Mouse (Mus musculus): Measurements from ENCODE around the gene Usp6nl. TPM values are rescaled to one million over a fixed set of nuclear protein-coding genes. Genes with fewer than 3 reads are reported as not detected.
A peak's percentile ranks its signal among the peaks of the same experiment; 100 is the strongest.

The Usp6nl gene
- polyA plus RNA-seq, 1 experiment from 2014 or later, result 8.9 TPM

GRCm38 (mm10) chr2:6379731-6380212 lies 57.3 kb downstream of the Usp6nl start:
- peak overlapping the region; percentile 69 for H3K27ac ChIP-seq (replicated peaks)
- no peak overlapping the region for H3K4me2 ChIP-seq (replicated peaks; ENCODE audit: low read depth)
- WGBS, result 38% methylated on average over 8 of the region's 8 CpGs
- H3K36me3 ChIP-seq (ENCODE audit: control insufficient read depth, insufficient read depth, low read length), result no peaks in the 10 kb centered on the region
- peak; percentile 38 for DNase-seq (ENCODE audit: low spot score)
- no peak for TF ChIP-seq EP300 (optimal IDR thresholded peaks at IDR 0.05)
- TF ChIP-seq CTCF (IDR thresholded peaks at IDR 0.05; ENCODE audit: low read depth), result no peak
- H3K9me3 ChIP-seq (ENCODE audit: control insufficient read depth, low read length), result no peaks in the 10 kb centered on the region
- no peaks in the 10 kb centered on the region for H3K27me3 ChIP-seq (ENCODE audit: control insufficient read depth, insufficient read depth, low read length)
- H3K4me1 ChIP-seq (replicated peaks; ENCODE audit: control insufficient read depth, insufficient read depth), result peaks cover 6% of the 10 kb centered on the region
- H3K9ac ChIP-seq (ENCODE audit: low read length), result no peak overlapping the region
- H3K4me3 ChIP-seq (ENCODE audit: low read depth, low read length), result no peak overlapping the region
- ATAC-seq (ENCODE audit: low FRiP score, low TSS enrichment), result peak; percentile 75

DNA sequence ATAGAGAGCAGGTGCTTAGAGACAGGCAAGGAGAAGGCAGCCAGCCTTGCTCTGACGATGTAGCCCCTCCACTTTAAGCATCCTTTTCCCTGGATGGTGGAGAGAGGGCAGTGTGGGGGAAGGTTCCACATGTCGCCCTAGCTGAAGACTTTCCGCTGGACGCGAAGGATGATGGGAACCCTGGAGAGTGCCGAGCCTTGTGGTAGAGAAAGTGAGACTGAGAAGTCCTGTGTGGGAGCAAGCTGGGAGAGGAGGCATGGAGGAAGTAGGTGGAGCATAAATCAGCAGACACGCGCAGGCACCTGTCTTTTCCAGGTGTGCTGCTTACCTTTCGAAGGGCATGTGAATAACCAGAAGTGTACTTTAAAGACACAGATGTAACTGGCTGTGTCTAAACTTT lies 57.9 kb downstream of the Usp6nl start:
- Histone ChIP-seq H3K4me3 (ENCODE audit: low read depth, low read length) (no peak overlapping the region), H3K9me3 (ENCODE audit: control insufficient read depth, low read length) (no peaks in the 10 kb centered on the region), H3K36me3 (ENCODE audit: control insufficient read depth, insufficient read depth, low read length) (no peaks in the 10 kb centered on the region), H3K4me1 (replicated peaks; ENCODE audit: control insufficient read depth, insufficient read depth) (peaks cover 6% of the 10 kb centered on the region), H3K4me2 (replicated peaks; ENCODE audit: low read depth) (0 out of 2 replicates have a peak overlapping the region, but pooled peaks have one; percentile 35), H3K9ac (ENCODE audit: low read length) (peak overlapping the region; percentile 43; the same call in 1 of the 2 replicates), H3K27ac (replicated peaks) (peak overlapping the region; percentile 87), H3K27me3 (ENCODE audit: control insufficient read depth, insufficient read depth, low read length) (no peaks in the 10 kb centered on the region)
- DNase-seq (ENCODE audit: low spot score), result peak; percentile 39
- 52% methylated on average over 9 of the region's 9 CpGs for WGBS
- peak; percentile 24 for ATAC-seq (ENCODE audit: low FRiP score, low TSS enrichment)
- TF ChIP-seq EP300 (optimal IDR thresholded peaks at IDR 0.05), result no peak
- TF ChIP-seq CTCF (IDR thresholded peaks at IDR 0.05; ENCODE audit: low read depth), result no peak

- Histone ChIP-seq H3K4me2 (replicated peaks; ENCODE audit: low read depth) (no peak overlapping the region), H3K27ac (replicated peaks) (no peak overlapping the region), H3K27me3 (ENCODE audit: control insufficient read depth, insufficient read depth, low read length) (no peaks in the 10 kb centered on the region), H3K9me3 (ENCODE audit: control insufficient read depth, low read length) (no peaks in the 10 kb centered on the region), H3K9ac (ENCODE audit: low read length) (no peak overlapping the region), H3K4me1 (replicated peaks; ENCODE audit: control insufficient read depth, insufficient read depth) (no peaks in the 10 kb centered on the region; the same call in 1 of the 2 replicates), H3K36me3 (ENCODE audit: control insufficient read depth, insufficient read depth, low read length) (no peaks in the 10 kb centered on the region), H3K4me3 (ENCODE audit: low read depth, low read length) (no peak overlapping the region)
- ATAC-seq (ENCODE audit: low FRiP score, low TSS enrichment), result no peak
- TF ChIP-seq EP300 (optimal IDR thresholded peaks at IDR 0.05) (no peak), CTCF (IDR thresholded peaks at IDR 0.05; ENCODE audit: low read depth) (no peak)
- DNase-seq (ENCODE audit: low spot score), result no peak
- 78% methylated on average over 14 of the region's 14 CpGs for WGBS
Observed at GRCm38 (mm10) chr2:6384407-6385146, 62.1 kb downstream of the Usp6nl start.

- ATAC-seq (ENCODE audit: low FRiP score, low TSS enrichment) (no peak), DNase-seq (ENCODE audit: low spot score) (no peak)
- Histone ChIP-seq H3K9ac (ENCODE audit: low read length) (no peak overlapping the region), H3K4me3 (ENCODE audit: low read depth, low read length) (no peak overlapping the region), H3K27me3 (ENCODE audit: control insufficient read depth, insufficient read depth, low read length) (no peaks in the 10 kb centered on the region), H3K4me1 (replicated peaks; ENCODE audit: control insufficient read depth, insufficient read depth) (no peaks in the 10 kb centered on the region), H3K4me2 (replicated peaks; ENCODE audit: low read depth) (no peak overlapping the region), H3K27ac (replicated peaks) (no peak overlapping the region), H3K9me3 (ENCODE audit: control insufficient read depth, low read length) (no peaks in the 10 kb centered on the region), H3K36me3 (ENCODE audit: control insufficient read depth, insufficient read depth, low read length) (no peaks in the 10 kb centered on the region)
- TF ChIP-seq EP300 (optimal IDR thresholded peaks at IDR 0.05) (no peak), CTCF (IDR thresholded peaks at IDR 0.05; ENCODE audit: low read depth) (no peak)
- WGBS, result 73% methylated on average over 3 of the region's 3 CpGs
Observed at GRCm38 (mm10) chr2:6389162-6389561, 66.7 kb downstream of the Usp6nl start.

- no peak overlapping the region for H3K27ac ChIP-seq (replicated peaks)
- H3K27me3 ChIP-seq (ENCODE audit: control insufficient read depth, insufficient read depth, low read length), result no peaks in the 10 kb centered on the region
- H3K4me3 ChIP-seq (ENCODE audit: low read depth, low read length), result no peak overlapping the region
- ATAC-seq (ENCODE audit: low FRiP score, low TSS enrichment) (no peak), DNase-seq (ENCODE audit: low spot score) (peak; percentile 8)
- no peak overlapping the region for H3K4me2 ChIP-seq (replicated peaks; ENCODE audit: low read depth)
- TF ChIP-seq CTCF (IDR thresholded peaks at IDR 0.05; ENCODE audit: low read depth), result no peak
- no peak for TF ChIP-seq EP300 (optimal IDR thresholded peaks at IDR 0.05)
- no peaks in the 10 kb centered on the region for H3K9me3 ChIP-seq (ENCODE audit: control insufficient read depth, low read length)
- 20% methylated on average over 3 of the region's 3 CpGs for WGBS
- no peaks in the 10 kb centered on the region for H3K36me3 ChIP-seq (ENCODE audit: control insufficient read depth, insufficient read depth, low read length)
- no peaks in the 10 kb centered on the region for H3K4me1 ChIP-seq (replicated peaks; ENCODE audit: control insufficient read depth, insufficient read depth)
- H3K9ac ChIP-seq (ENCODE audit: low read length), result no peak overlapping the region
Observed at GRCm38 (mm10) chr2:6391261-6391660, 68.8 kb downstream of the Usp6nl start.

DNA sequence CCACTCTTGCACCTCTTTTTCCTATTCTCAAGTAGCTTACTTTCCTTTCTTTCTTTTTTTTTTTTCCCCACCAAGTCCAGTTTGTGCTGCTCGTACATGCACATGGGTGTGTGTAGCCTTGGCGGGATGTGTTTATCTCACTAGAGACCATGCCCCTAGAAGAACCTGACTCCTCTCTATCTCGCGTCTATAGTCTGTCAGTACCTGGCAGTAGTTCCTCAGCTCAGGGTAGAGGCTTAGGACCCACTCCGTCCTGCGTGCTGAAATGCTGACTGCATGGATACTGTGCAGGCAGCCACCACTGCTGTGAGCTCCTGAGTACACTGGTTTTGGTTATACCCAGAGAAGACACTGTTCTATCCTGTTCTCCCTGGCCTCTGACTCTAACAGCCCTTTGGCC lies 69.5 kb downstream of the Usp6nl start:
- ATAC-seq (ENCODE audit: low FRiP score, low TSS enrichment), result 0 out of 2 replicates have a peak, but pooled peaks have one; percentile 26
- WGBS, result 72% methylated on average over 6 of the region's 6 CpGs
- Histone ChIP-seq H3K27me3 (ENCODE audit: control insufficient read depth, insufficient read depth, low read length) (no peaks in the 10 kb centered on the region), H3K4me2 (replicated peaks; ENCODE audit: low read depth) (no peak overlapping the region), H3K9ac (ENCODE audit: low read length) (no peak overlapping the region), H3K27ac (replicated peaks) (no peak overlapping the region), H3K4me1 (replicated peaks; ENCODE audit: control insufficient read depth, insufficient read depth) (no peaks in the 10 kb centered on the region), H3K4me3 (ENCODE audit: low read depth, low read length) (no peak overlapping the region), H3K36me3 (ENCODE audit: control insufficient read depth, insufficient read depth, low read length) (no peaks in the 10 kb centered on the region), H3K9me3 (ENCODE audit: control insufficient read depth, low read length) (no peaks in the 10 kb centered on the region)
- DNase-seq (ENCODE audit: low spot score), result no peak
- TF ChIP-seq CTCF (IDR thresholded peaks at IDR 0.05; ENCODE audit: low read depth), result no peak
- no peak for TF ChIP-seq EP300 (optimal IDR thresholded peaks at IDR 0.05)

Measured in stomach, postnatal 0 days (tissue).